Mouse (Mus musculus) midbrain, embryonic 10.5 days (tissue): ENCODE measurements around the gene Tas1r1. TPM values are rescaled to one million over a fixed set of nuclear protein-coding genes. Genes with fewer than 3 reads are reported as not detected.

ENCODE experiments used
- DNase-seq: peaks from one replicate; pipeline ENCODE4 v3.0.0-alpha.2; 2017; ENCODE audit warnings: low spot score
- H3K27ac ChIP-seq: fragments of 300-500 bp; sonication (generic); replicated peaks from 2 replicates; pipeline ENCODE4 v1.5.1; 2016; ENCODE audit warnings: mild to moderate bottlenecking
- H3K27me3 ChIP-seq: fragments of 300-500 bp; sonication (generic); 2 replicates; pipeline ENCODE4 v1.6.1; 2016; ENCODE audit warnings: low read depth, mild to moderate bottlenecking; ENCODE audit not compliant: poor library complexity, severe bottlenecking
- H3K36me3 ChIP-seq: fragments of 300-500 bp; sonication (generic); 2 replicates; pipeline ENCODE4 v1.6.1; 2016; ENCODE audit warnings: mild to moderate bottlenecking, moderate library complexity
- H3K4me1 ChIP-seq: fragments of 300-500 bp; sonication (generic); 2 replicates; pipeline ENCODE4 v1.6.1; 2016
- H3K4me3 ChIP-seq: fragments of 300-500 bp; sonication (generic); 2 replicates; pipeline ENCODE4 v1.5.1; 2016; ENCODE audit warnings: mild to moderate bottlenecking, moderate library complexity
- H3K9me3 ChIP-seq: fragments of 300-500 bp; sonication (generic); replicated peaks from 2 replicates; pipeline ENCODE4 v1.6.1; 2016; ENCODE audit warnings: mild to moderate bottlenecking
- WGBS: fragments of 180-500 bp; shearing (Covaris S2); methylation state at CpG from one replicate; pipeline ENCODE4 v1.1.7; 2016; 5-methylcytosine and 5-hydroxymethylcytosine counted together
- polyA plus RNA-seq: library from polyadenylated mRNA; unstranded; fragments of >200 nt; fragmentation: Nextera tagmentation; extraction: Ambion mirVana; gene quantifications from 2 replicates; pipeline ENCODE4 v1.2.1, GENCODE M21; 2016

Gene Tas1r1
- polyA plus RNA-seq, 1 experiment from 2014 or later, result 0.75 TPM

GRCm38 (mm10) chr4:152019073-152019472 lies 19.3 kb downstream of the Tas1r1 start:
- Histone ChIP-seq H3K4me1 (no peaks in the 10 kb centered on the region), H3K36me3 (peaks cover 99% of the 10 kb centered on the region), H3K9me3 (no peaks in the 10 kb centered on the region), H3K4me3 (no peak overlapping the region), H3K27me3 (no peaks in the 10 kb centered on the region), H3K27ac (no peak overlapping the region)
- WGBS, result 88% methylated on average over 6 of the region's 6 CpGs
- DNase-seq, result no peak

GRCm38 (mm10) chr4:152013036-152013813 lies 25.1 kb downstream of the Tas1r1 start:
- H3K27me3 ChIP-seq, result peaks cover 20% of the 10 kb centered on the region
- no peak overlapping the region for H3K4me3 ChIP-seq
- WGBS, result 88% methylated on average over 12 of the region's 12 CpGs
- H3K36me3 ChIP-seq, result peaks cover 66% of the 10 kb centered on the region
- no peaks in the 10 kb centered on the region for H3K9me3 ChIP-seq
- H3K4me1 ChIP-seq, result peaks cover 40% of the 10 kb centered on the region
- H3K27ac ChIP-seq, result no peak overlapping the region
- DNase-seq, result no peak

- no peak for DNase-seq
- H3K27ac ChIP-seq, result no peak overlapping the region
- 94% methylated on average over 16 of the region's 16 CpGs for WGBS
- peaks cover 32% of the 10 kb centered on the region for H3K27me3 ChIP-seq
- H3K4me1 ChIP-seq, result peaks cover 51% of the 10 kb centered on the region
- H3K4me3 ChIP-seq, result no peak overlapping the region
- H3K9me3 ChIP-seq, result no peaks in the 10 kb centered on the region
- H3K36me3 ChIP-seq, result peaks cover 55% of the 10 kb centered on the region
Observed at GRCm38 (mm10) chr4:152012109-152012508, 26.3 kb downstream of the Tas1r1 start.

GRCm38 (mm10) chr4:152011171-152011760 lies 27.1 kb downstream of the Tas1r1 start:
- no peak overlapping the region for H3K27ac ChIP-seq
- H3K27me3 ChIP-seq, result peaks cover 39% of the 10 kb centered on the region
- H3K4me1 ChIP-seq, result peaks cover 56% of the 10 kb centered on the region
- H3K4me3 ChIP-seq, result peak overlapping the region; percentile 88
- DNase-seq, result no peak
- WGBS, result 84% methylated on average over 8 of the region's 8 CpGs
- peaks cover 48% of the 10 kb centered on the region for H3K36me3 ChIP-seq
- H3K9me3 ChIP-seq, result no peaks in the 10 kb centered on the region

GRCm38 (mm10) chr4:152010707-152011134 lies 27.6 kb downstream of the Tas1r1 start:
- WGBS, result 10% methylated on average over 13 of the region's 13 CpGs
- peak overlapping the region; percentile 86; the same call in 1 of the 2 replicates for H3K27ac ChIP-seq
- H3K27me3 ChIP-seq, result peaks cover 39% of the 10 kb centered on the region

GRCm38 (mm10) chr4:152010091-152010706 lies 28.2 kb downstream of the Tas1r1 start:
- Histone ChIP-seq H3K9me3 (no peaks in the 10 kb centered on the region), H3K4me1 (peaks cover 56% of the 10 kb centered on the region), H3K27me3 (peaks cover 39% of the 10 kb centered on the region), H3K4me3 (peak overlapping the region; percentile 88), H3K36me3 (peaks cover 37% of the 10 kb centered on the region), H3K27ac (peak overlapping the region; percentile 86)
- under 1% methylated on average over 10 of the region's 10 CpGs for WGBS
- no peak for DNase-seq

More at GRCm38 (mm10) chr4:152010707-152011134, 27.6 kb downstream of the Tas1r1 start:
- Histone ChIP-seq H3K36me3 (peaks cover 43% of the 10 kb centered on the region), H3K9me3 (no peaks in the 10 kb centered on the region), H3K4me1 (peaks cover 56% of the 10 kb centered on the region), H3K4me3 (peak overlapping the region; percentile 88)
- DNase-seq, result no peak

- under 1% methylated on average over 115 of the region's 115 CpGs for WGBS
- peaks cover 39% of the 10 kb centered on the region for H3K27me3 ChIP-seq
- peak overlapping the region; percentile 88 for H3K4me3 ChIP-seq
- DNase-seq, result no peak
- H3K27ac ChIP-seq, result peak overlapping the region; percentile 86
- H3K36me3 ChIP-seq, result peaks cover 29% of the 10 kb centered on the region
- H3K4me1 ChIP-seq, result peaks cover 56% of the 10 kb centered on the region
- no peaks in the 10 kb centered on the region for H3K9me3 ChIP-seq
Observed at GRCm38 (mm10) chr4:152009076-152010051, 29.0 kb downstream of the Tas1r1 start.

- H3K9me3 ChIP-seq, result no peaks in the 10 kb centered on the region
- peaks cover 22% of the 10 kb centered on the region for H3K36me3 ChIP-seq
- DNase-seq, result peak; percentile 94
- peak within 1 kb of the TSS; percentile 88 for H3K4me3 ChIP-seq
- peak within 1 kb of the TSS; percentile 86 for H3K27ac ChIP-seq
- H3K4me1 ChIP-seq, result peaks cover 56% of the 10 kb centered on the region
- H3K27me3 ChIP-seq, result peaks cover 39% of the 10 kb centered on the region
- WGBS, result under 1% methylated on average over 45 of the region's 45 CpGs
Observed at GRCm38 (mm10) chr4:152008622-152009075, 29.7 kb downstream of the Tas1r1 start, which contains the start of gene Klhl21. Klhl21 (plus strand) TSS chr4:152008803.

GRCm38 (mm10) chr4:152008148-152008500 lies 30.2 kb downstream of the Tas1r1 start:
- Histone ChIP-seq H3K9me3 (no peaks in the 10 kb centered on the region), H3K4me1 (peaks cover 56% of the 10 kb centered on the region), H3K36me3 (peaks cover 17% of the 10 kb centered on the region), H3K27me3 (peaks cover 39% of the 10 kb centered on the region), H3K4me3 (peak overlapping the region; percentile 88), H3K27ac (peak overlapping the region; percentile 86; the same call in 1 of the 2 replicates)
- under 1% methylated on average over 14 of the region's 14 CpGs for WGBS
- no peak for DNase-seq

- peaks cover 56% of the 10 kb centered on the region for H3K4me1 ChIP-seq
- H3K4me3 ChIP-seq, result peak overlapping the region; percentile 88
- no peaks in the 10 kb centered on the region for H3K9me3 ChIP-seq
- peak overlapping the region; percentile 86; the same call in 1 of the 2 replicates for H3K27ac ChIP-seq
- no peak for DNase-seq
- H3K27me3 ChIP-seq, result peaks cover 39% of the 10 kb centered on the region
- 5% methylated on average over 8 of the region's 8 CpGs for WGBS
- H3K36me3 ChIP-seq, result peaks cover 11% of the 10 kb centered on the region
Observed at GRCm38 (mm10) chr4:152007481-152008147, 30.8 kb downstream of the Tas1r1 start.

GRCm38 (mm10) chr4:152006812-152007211 lies 31.6 kb downstream of the Tas1r1 start:
- H3K27me3 ChIP-seq, result peaks cover 39% of the 10 kb centered on the region
- no peaks in the 10 kb centered on the region for H3K9me3 ChIP-seq
- DNase-seq, result no peak
- H3K27ac ChIP-seq, result no peak overlapping the region
- peaks cover 3% of the 10 kb centered on the region; the same call in 1 of the 2 replicates for H3K36me3 ChIP-seq
- peaks cover 51% of the 10 kb centered on the region for H3K4me1 ChIP-seq
- WGBS, result 19% methylated on average over 3 of the region's 3 CpGs
- H3K4me3 ChIP-seq, result no peak overlapping the region
